Mouse (Mus musculus) forebrain, embryonic 12.5 days (tissue): Measurements from ENCODE around the gene Plcl1. TPM values are rescaled to one million over a fixed set of nuclear protein-coding genes. Genes with fewer than 3 reads are reported as not detected.

Source experiments
- ATAC-seq: fragments of 200-750 bp; cut with Nextera tagmentation; 2 replicates; pipeline ENCODE4 v1.8.0; 2017; ENCODE audit warnings: moderate TSS enrichment; ENCODE audit not compliant: low FRiP score
- H3K27ac ChIP-seq: fragments of 300-500 bp; sonication (generic); 2 replicates; pipeline ENCODE4 v1.5.1; 2016; ENCODE audit warnings: mild to moderate bottlenecking
- H3K27me3 ChIP-seq: fragments of 300-500 bp; sonication (generic); 2 replicates; pipeline ENCODE4 v1.6.1; 2016; ENCODE audit warnings: mild to moderate bottlenecking
- H3K36me3 ChIP-seq: fragments of 300-500 bp; sonication (generic); replicated peaks from 2 replicates; pipeline ENCODE4 v1.6.1; 2016; ENCODE audit warnings: mild to moderate bottlenecking
- H3K4me1 ChIP-seq: fragments of 300-500 bp; sonication (generic); 2 replicates; pipeline ENCODE4 v1.6.1; 2016
- H3K4me2 ChIP-seq: fragments of 300-500 bp; sonication (generic); 2 replicates; pipeline ENCODE4 v1.6.1; 2016; ENCODE audit warnings: mild to moderate bottlenecking, moderate library complexity
- H3K4me3 ChIP-seq: fragments of 300-500 bp; sonication (generic); replicated peaks from 2 replicates; pipeline ENCODE4 v1.5.1; 2016; ENCODE audit warnings: mild to moderate bottlenecking
- H3K9ac ChIP-seq: fragments of 300-500 bp; sonication (generic); 2 replicates; pipeline ENCODE4 v1.6.1; 2016; ENCODE audit warnings: mild to moderate bottlenecking
- H3K9me3 ChIP-seq: fragments of 300-500 bp; sonication (generic); 2 replicates; pipeline ENCODE4 v1.6.1; 2016
- WGBS: fragments of 180-500 bp; shearing (Covaris S2); methylation state at CpG from one replicate; pipeline ENCODE4 v1.1.7; 2016; 5-methylcytosine and 5-hydroxymethylcytosine counted together
- polyA plus RNA-seq: library from polyadenylated mRNA; unstranded; fragments of >200 nt; fragmentation: Nextera tagmentation; extraction: Ambion mirVana; gene quantifications from 2 replicates; pipeline ENCODE4 v1.2.1, GENCODE M21; 2016

Plcl1 gene
- polyA plus RNA-seq, 1 experiment from 2014 or later: 4.2 TPM

DNA sequence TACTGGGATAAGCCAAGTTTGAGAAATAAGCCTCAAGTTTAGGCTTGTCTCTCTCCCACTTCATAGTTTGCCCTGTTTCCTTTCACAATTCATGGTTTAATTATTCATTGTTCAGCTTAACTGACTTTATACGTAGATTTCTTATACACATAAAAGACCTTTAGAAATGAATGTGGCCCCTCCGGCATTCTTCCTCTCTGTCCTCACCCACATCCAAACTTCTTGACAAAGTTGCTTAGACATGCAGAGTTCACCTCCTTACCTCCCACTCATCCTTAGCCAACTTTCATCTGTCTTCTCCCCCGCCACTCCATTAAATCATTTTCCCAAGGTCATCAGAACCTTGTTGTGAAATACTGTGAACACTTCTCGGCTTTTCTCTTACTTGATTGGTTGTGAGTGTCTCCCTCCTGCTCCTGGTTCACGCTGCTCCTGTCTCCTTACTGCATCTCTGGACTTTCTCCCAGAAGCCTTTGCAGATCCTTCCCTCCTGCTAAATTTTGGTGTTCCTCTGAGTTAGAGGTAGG lies 331.1 kb downstream of the Plcl1 start:
- H3K4me3 ChIP-seq: no peak overlapping the region
- no peak overlapping the region for H3K9ac ChIP-seq
- peaks cover 8% of the 10 kb centered on the region; the same call in 1 of the 2 replicates for H3K27me3 ChIP-seq
- no peaks in the 10 kb centered on the region for H3K4me1 ChIP-seq
- no peak overlapping the region for H3K27ac ChIP-seq
- no peaks in the 10 kb centered on the region for H3K9me3 ChIP-seq
- H3K36me3 ChIP-seq: no peaks in the 10 kb centered on the region
- 63% methylated on average over 5 of the region's 5 CpGs for WGBS
- no peak for ATAC-seq
- H3K4me2 ChIP-seq: no peak overlapping the region

GRCm38 (mm10) chr1:55738746-55739365 lies 333.1 kb downstream of the Plcl1 start:
- no peak overlapping the region for H3K9ac ChIP-seq
- peaks cover 8% of the 10 kb centered on the region; the same call in 1 of the 2 replicates for H3K27me3 ChIP-seq
- ATAC-seq: no peak
- no peak overlapping the region for H3K27ac ChIP-seq
- H3K9me3 ChIP-seq: no peaks in the 10 kb centered on the region
- no peaks in the 10 kb centered on the region for H3K4me1 ChIP-seq
- no peaks in the 10 kb centered on the region for H3K36me3 ChIP-seq
- 55% methylated on average over 12 of the region's 12 CpGs for WGBS
- no peak overlapping the region for H3K4me2 ChIP-seq
- H3K4me3 ChIP-seq: no peak overlapping the region

DNA sequence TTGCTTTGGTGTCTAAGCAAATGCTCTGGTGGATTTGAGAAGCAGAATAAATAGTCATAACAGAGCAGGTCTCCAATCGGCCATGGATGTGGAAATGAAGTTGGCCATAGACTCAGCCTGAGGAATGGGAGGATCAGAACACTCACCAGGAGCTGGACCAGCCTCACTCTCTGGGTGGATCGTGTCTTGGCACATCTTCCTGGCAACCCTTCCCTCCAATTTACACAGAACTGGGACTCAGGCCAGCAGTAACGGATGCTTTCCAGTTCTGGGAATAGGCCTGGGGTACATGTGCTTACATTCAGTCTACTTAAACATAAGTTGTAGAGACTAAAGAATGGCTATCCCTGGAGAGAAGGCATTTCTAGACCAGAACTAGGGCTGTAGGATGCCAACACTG lies 336.2 kb downstream of the Plcl1 start:
- Histone ChIP-seq H3K9ac (no peak overlapping the region), H3K36me3 (no peaks in the 10 kb centered on the region), H3K27ac (no peak overlapping the region), H3K4me1 (no peaks in the 10 kb centered on the region), H3K4me3 (no peak overlapping the region), H3K9me3 (no peaks in the 10 kb centered on the region), H3K27me3 (peaks cover 7% of the 10 kb centered on the region; the same call in 1 of the 2 replicates), H3K4me2 (no peak overlapping the region)
- no peak for ATAC-seq
- WGBS: 80% methylated on average over 3 of the region's 3 CpGs

DNA sequence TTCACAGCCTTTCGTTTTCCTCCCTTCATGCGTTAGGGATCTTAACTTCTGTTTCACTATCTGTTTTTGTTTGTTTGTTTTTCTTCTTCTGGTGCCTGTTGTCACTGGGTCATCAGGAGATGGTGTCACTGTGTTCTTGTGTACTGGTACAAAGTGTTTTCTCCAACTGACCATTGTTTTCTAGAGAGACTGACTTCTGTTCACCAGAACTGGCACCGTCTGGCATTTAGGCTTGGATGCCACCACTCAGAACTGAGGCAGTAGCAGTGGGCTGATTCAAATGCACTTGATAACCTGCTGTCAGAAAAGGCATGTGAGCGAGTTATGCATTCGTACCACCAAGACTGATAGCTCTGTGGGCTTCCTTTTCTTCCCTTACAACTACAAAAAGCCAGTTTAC lies 342.8 kb downstream of the Plcl1 start:
- H3K9me3 ChIP-seq: no peaks in the 10 kb centered on the region
- no peaks in the 10 kb centered on the region for H3K36me3 ChIP-seq
- H3K27ac ChIP-seq: no peak overlapping the region
- WGBS: 69% methylated on average over 5 of the region's 5 CpGs
- no peak for ATAC-seq
- H3K4me3 ChIP-seq: no peak overlapping the region
- H3K27me3 ChIP-seq: no peaks in the 10 kb centered on the region
- H3K9ac ChIP-seq: no peak overlapping the region
- no peak overlapping the region for H3K4me2 ChIP-seq
- H3K4me1 ChIP-seq: no peaks in the 10 kb centered on the region

- 85% methylated on average over 7 of the region's 7 CpGs for WGBS
- Histone ChIP-seq H3K27ac (no peak overlapping the region), H3K9me3 (no peaks in the 10 kb centered on the region), H3K4me1 (no peaks in the 10 kb centered on the region), H3K27me3 (no peaks in the 10 kb centered on the region), H3K4me3 (no peak overlapping the region), H3K4me2 (no peak overlapping the region), H3K36me3 (no peaks in the 10 kb centered on the region), H3K9ac (no peak overlapping the region)
- ATAC-seq: no peak
Observed at GRCm38 (mm10) chr1:55749770-55750169, 344.0 kb downstream of the Plcl1 start.

- Histone ChIP-seq H3K36me3 (no peaks in the 10 kb centered on the region), H3K4me1 (no peaks in the 10 kb centered on the region), H3K9me3 (no peaks in the 10 kb centered on the region), H3K4me2 (no peak overlapping the region), H3K27me3 (no peaks in the 10 kb centered on the region), H3K27ac (no peak overlapping the region), H3K4me3 (no peak overlapping the region), H3K9ac (no peak overlapping the region)
- WGBS: 57% methylated on average over 10 of the region's 10 CpGs
- ATAC-seq: no peak
Observed at GRCm38 (mm10) chr1:55755742-55756141, 350.0 kb downstream of the Plcl1 start.

DNA sequence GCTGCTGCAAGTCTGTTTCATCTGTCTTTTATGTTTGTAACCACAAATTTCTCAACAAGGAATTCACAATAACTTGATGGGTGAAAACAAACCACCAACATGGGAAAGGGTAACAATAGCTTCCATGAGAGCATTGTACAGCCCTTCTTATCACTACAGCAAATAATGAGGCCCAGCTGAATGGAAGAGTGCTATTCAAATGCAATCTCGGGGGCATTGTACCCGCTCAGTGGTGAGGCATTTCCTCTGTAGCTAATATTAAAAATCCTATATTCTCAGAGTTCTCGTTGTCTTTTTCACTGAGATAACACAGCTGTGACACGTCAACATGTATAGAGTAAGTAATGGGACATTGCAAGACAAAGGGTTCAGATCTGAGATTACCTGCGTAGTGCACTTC lies 356.6 kb downstream of the Plcl1 start:
- H3K36me3 ChIP-seq: no peaks in the 10 kb centered on the region
- H3K27me3 ChIP-seq: no peaks in the 10 kb centered on the region
- H3K4me2 ChIP-seq: no peak overlapping the region
- WGBS: 73% methylated on average over 5 of the region's 5 CpGs
- H3K9ac ChIP-seq: no peak overlapping the region
- no peaks in the 10 kb centered on the region for H3K4me1 ChIP-seq
- no peak for ATAC-seq
- H3K27ac ChIP-seq: no peak overlapping the region
- no peak overlapping the region for H3K4me3 ChIP-seq
- H3K9me3 ChIP-seq: no peaks in the 10 kb centered on the region

DNA sequence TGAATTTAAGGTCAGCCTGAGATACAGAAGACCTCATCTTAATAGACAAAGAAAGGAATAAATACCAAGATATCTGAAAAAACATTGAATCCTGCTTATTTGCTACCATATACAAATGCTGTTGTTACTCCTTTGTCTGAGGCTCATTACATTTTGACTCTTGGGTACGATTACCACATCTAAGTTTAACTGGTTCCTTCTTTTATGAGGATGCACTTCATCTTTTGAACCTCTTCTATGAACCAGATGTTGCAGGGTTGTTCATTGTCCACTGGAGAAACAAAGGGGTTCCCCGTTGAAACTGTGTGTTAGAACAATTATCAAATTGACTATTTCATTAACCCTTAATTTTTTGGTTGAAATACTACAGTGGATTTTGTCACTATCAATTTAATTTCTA lies 357.4 kb downstream of the Plcl1 start:
- WGBS: 80% methylated on average over 2 of the region's 2 CpGs
- H3K4me3 ChIP-seq: no peak overlapping the region
- H3K27ac ChIP-seq: no peak overlapping the region
- H3K4me2 ChIP-seq: no peak overlapping the region
- no peaks in the 10 kb centered on the region for H3K36me3 ChIP-seq
- no peaks in the 10 kb centered on the region for H3K27me3 ChIP-seq
- no peaks in the 10 kb centered on the region for H3K4me1 ChIP-seq
- H3K9me3 ChIP-seq: no peaks in the 10 kb centered on the region
- no peak overlapping the region for H3K9ac ChIP-seq
- no peak for ATAC-seq

DNA sequence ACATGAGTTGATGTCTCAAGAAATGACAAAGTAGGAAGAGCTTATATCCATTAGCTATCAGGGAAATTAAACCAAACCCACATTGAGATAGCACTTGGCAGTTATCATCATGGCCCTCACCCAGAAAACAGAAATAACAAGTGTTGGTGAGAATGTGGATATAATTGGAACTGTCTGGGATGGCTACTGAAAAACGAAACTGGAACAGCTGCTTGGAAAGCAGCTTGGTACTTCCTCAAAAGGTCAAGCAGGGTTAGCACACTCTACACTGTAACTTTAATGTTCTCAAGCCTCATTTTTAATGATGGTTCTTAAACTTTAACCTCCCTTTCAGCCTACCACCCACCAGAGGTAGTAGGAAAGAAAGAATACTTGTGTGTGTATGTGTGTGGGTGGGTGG lies 361.0 kb downstream of the Plcl1 start:
- Histone ChIP-seq H3K36me3 (no peaks in the 10 kb centered on the region), H3K27me3 (no peaks in the 10 kb centered on the region), H3K9me3 (no peaks in the 10 kb centered on the region), H3K27ac (no peak overlapping the region), H3K4me3 (no peak overlapping the region), H3K9ac (no peak overlapping the region), H3K4me2 (no peak overlapping the region), H3K4me1 (no peaks in the 10 kb centered on the region)
- WGBS: 72% methylated on average over 1 of the region's 1 CpGs
- ATAC-seq: no peak

- Histone ChIP-seq H3K4me3 (no peak overlapping the region), H3K27me3 (no peaks in the 10 kb centered on the region), H3K9ac (no peak overlapping the region), H3K9me3 (no peaks in the 10 kb centered on the region), H3K4me2 (no peak overlapping the region), H3K4me1 (no peaks in the 10 kb centered on the region), H3K36me3 (no peaks in the 10 kb centered on the region), H3K27ac (no peak overlapping the region)
- no peak for ATAC-seq
Observed at GRCm38 (mm10) chr1:55770072-55770785, 364.5 kb downstream of the Plcl1 start.

DNA sequence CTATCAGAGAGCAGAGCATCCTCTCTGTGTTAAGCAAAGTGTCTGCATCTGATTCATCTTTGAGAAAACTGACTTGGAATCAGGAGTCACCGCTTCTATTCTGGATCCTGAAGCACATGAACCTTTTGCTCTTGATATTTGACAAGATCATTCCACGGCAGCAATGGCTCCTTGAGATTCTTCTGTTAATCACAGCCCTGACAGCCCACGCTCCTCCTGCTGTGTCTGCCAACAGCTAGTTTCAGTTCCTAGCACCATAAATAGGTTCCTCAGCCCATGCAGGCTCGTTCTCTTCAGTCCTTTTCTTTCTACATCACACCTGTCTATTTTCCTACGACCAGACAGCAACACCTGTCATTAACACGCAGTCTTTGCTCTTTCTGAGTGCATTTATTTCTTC lies 387.1 kb downstream of the Plcl1 start:
- Histone ChIP-seq H3K4me2 (no peak overlapping the region), H3K4me1 (no peaks in the 10 kb centered on the region), H3K36me3 (no peaks in the 10 kb centered on the region), H3K9ac (no peak overlapping the region), H3K4me3 (no peak overlapping the region), H3K27me3 (no peaks in the 10 kb centered on the region), H3K9me3 (no peaks in the 10 kb centered on the region), H3K27ac (no peak overlapping the region)
- 72% methylated on average over 6 of the region's 6 CpGs for WGBS
- no peak for ATAC-seq
